ENCODE assay signal across 8 mouse cellular contexts in genomic region chr14:77141324-77142282, GRCm38 (mm10). TPM values are rescaled to one million over a fixed set of nuclear protein-coding genes. Genes with fewer than 3 reads are reported as not detected.
DNase-seq lines count a peak whose midpoint lies in the region; ATAC-seq and TF ChIP-seq lines count a peak whose summit lies in the region.

No protein-coding gene starts in this region.

- 30% methylated on average over 16 of the region's 17 CpGs for WGBS in kidney, embryonic 15.5 days
- 26% methylated on average over 17 of the region's 17 CpGs for WGBS in liver, postnatal 0 days (ENCODE audit: insufficient replicate concordance)

- TF ChIP-seq CTCF in liver, postnatal 0 days (IDR thresholded peaks at IDR 0.05; ENCODE audit: low read depth) = peak; percentile 77

- no peaks in the 10 kb centered on the region for H3K36me3 ChIP-seq in kidney, embryonic 15.5 days
- no peaks in the 10 kb centered on the region for H3K36me3 ChIP-seq in liver, postnatal 0 days (replicated peaks; ENCODE audit: insufficient read depth, low read length)

- H3K4me3 ChIP-seq in kidney, embryonic 15.5 days (replicated peaks) = no peak overlapping the region
- no peak overlapping the region for H3K4me3 ChIP-seq in liver, postnatal 0 days (ENCODE audit: low read depth, low read length)

- 0 out of 2 replicates have a peak, but pooled peaks have one; percentile 56 for ATAC-seq in kidney, embryonic 15.5 days (replicated peaks; ENCODE audit: low FRiP score)
- ATAC-seq in liver, postnatal 0 days = no peak

- peak; percentile 73 to 78 for DNase-seq in B cell, adult 2 months
- peak; percentile 47 to 89 for DNase-seq in adrenal gland, adult (ENCODE audit: inconsistent age in 2 of 2, low spot score in 1 of 2)
- DNase-seq in embryo, embryonic 11.5 days (ENCODE audit: low read depth, low spot score) = peak; percentile 78
- DNase-seq in heart, adult 9 months (ENCODE audit: low spot score in 2 of 2) = peak; percentile 5 to 58
- peak; percentile 79 for DNase-seq in liver, postnatal 0 days
- peak; percentile 68 for DNase-seq in ovary, postnatal 14 days (ENCODE audit: low spot score)
- DNase-seq in thymus, postnatal 25 days = peak; percentile 66

- TF ChIP-seq EP300 in liver, postnatal 0 days (IDR thresholded peaks at IDR 0.05; ENCODE audit: low read depth) = no peak

- H3K27ac ChIP-seq in kidney, embryonic 15.5 days = no peak overlapping the region; the same call in 1 of the 2 replicates
- no peak overlapping the region for H3K27ac ChIP-seq in liver, postnatal 0 days (ENCODE audit: low read depth)

- no peaks in the 10 kb centered on the region for H3K27me3 ChIP-seq in kidney, embryonic 15.5 days
- no peaks in the 10 kb centered on the region for H3K27me3 ChIP-seq in liver, postnatal 0 days (ENCODE audit: insufficient read depth, low read length)

- H3K4me1 ChIP-seq in kidney, embryonic 15.5 days = peaks cover 12% of the 10 kb centered on the region; the same call in 1 of the 2 replicates
- no peaks in the 10 kb centered on the region for H3K4me1 ChIP-seq in liver, postnatal 0 days (ENCODE audit: insufficient read depth)

- no peaks in the 10 kb centered on the region for H3K9me3 ChIP-seq in kidney, embryonic 15.5 days (replicated peaks)
- no peaks in the 10 kb centered on the region for H3K9me3 ChIP-seq in liver, postnatal 0 days (ENCODE audit: low read length)

- H3K4me2 ChIP-seq in kidney, embryonic 15.5 days = peak overlapping the region; percentile 39; the same call in 1 of the 2 replicates
- H3K4me2 ChIP-seq in liver, postnatal 0 days (ENCODE audit: low read depth, low read length) = no peak overlapping the region

- H3K9ac ChIP-seq in kidney, embryonic 15.5 days = no peak overlapping the region
- H3K9ac ChIP-seq in liver, postnatal 0 days (replicated peaks) = no peak overlapping the region

RNA-seq across cellular contexts. Expression of gene Enox1, which starts 15.0 kb away (rescaled TPM):
- polyA plus RNA-seq in kidney, embryonic 15.5 days (2015; fragmentation: Nextera tagmentation; extraction: Ambion mirVana) = 8.0 and 8.5 TPM in 2 replicates
- 0.09 and 0.19 TPM in 2 replicates for polyA plus RNA-seq in liver, postnatal 0 days (2015; fragmentation: Nextera tagmentation; extraction: Ambion mirVana)
